Mouse (Mus musculus): ENCODE measurements around the gene Trappc3l. TPM values are rescaled to one million over a fixed set of nuclear protein-coding genes. Genes with fewer than 3 reads are reported as not detected.
A peak's percentile ranks its signal among the peaks of the same experiment; 100 is the strongest.

The Trappc3l gene
- polyA plus RNA-seq, 1 experiment from 2014 or later, result not detected

DNA sequence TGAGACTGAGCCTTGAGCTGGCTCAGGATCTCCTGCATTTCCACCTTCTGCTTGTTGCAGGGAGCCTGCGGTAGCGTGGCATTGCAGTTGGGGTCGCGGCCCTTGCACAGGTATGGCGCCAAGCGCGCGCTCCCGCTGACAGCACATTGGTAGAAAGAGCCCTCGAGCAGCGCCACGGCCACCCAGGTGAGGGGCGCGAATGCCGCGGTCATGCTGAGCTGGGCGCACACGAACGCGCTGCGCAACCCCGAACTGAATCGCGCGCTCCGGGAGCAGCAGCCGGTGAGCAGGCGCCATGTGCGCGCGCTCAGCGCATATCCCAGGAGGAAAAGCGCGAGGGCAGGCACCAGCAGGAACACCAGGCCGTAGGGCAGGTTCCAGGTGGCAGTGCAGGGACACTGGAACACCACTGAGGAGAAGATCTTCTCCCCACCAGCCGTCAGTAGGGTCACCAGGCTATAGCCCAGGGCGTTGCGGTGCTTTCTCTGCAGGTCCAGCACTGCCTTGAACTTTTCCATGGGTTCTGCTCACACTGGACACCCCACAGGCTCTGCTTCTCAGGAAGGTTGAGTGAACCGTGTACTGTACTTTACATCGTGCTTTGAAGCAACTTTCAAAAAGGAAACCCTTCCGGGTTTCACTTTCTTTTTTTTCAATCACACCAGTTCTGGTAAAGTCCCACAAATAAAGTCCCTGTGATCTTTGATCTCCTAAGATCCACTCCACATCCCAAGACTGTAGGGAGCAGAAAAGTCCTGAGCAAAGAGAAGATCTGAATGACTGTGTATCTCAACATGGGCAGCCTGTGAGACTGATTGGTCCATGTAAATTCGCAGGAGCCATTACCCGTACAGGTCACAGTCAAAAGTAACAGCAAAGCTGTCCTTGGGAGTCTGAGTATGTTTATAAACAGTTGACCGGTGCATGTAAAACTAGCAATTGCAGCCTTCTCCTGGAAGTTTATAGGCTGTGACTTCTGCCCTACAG is 90.3 kb downstream of the Trappc3l start, which contains the start of gene Calhm6:
Calhm6 (minus strand) TSS at position 593 of the 987 bp plus-strand sequence.
- peak within 1 kb of the TSS; percentile 43 for H3K4me3 ChIP-seq (ENCODE audit: inconsistent target)
- peaks cover 14% of the 10 kb centered on the region; the same call in 1 of the 2 replicates for H3K79me2 ChIP-seq (ENCODE audit: inconsistent target)
- peak within 1 kb of the TSS; percentile 86 for H3K27ac ChIP-seq
- WGBS (ENCODE audit: missing documents), result 4% methylated on average over 44 of the region's 44 CpGs
- no peaks in the 10 kb centered on the region; the same call in 1 of the 2 replicates for H3K36me3 ChIP-seq (ENCODE audit: inconsistent target)

DNA sequence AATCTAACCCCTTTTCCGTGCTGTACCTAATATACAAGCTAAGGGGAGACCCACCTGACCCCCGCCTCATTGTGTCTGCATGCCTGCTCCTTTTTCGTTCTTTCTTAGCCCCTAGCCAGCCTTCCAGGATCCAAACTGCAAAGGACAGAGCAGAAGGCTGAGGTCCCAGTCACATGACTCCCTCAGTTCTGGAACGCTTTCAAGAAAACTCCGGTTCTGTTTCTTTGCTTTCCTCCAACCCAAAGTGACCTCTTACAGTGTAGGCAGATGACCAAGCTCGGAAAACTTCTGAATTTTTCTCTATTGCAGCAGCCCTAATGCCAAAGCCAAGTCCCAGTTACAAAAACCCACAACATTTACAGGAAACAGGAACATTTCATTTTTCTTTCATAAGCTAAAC is 91.0 kb downstream of the Trappc3l start:
- H3K4me3 ChIP-seq (ENCODE audit: inconsistent target), result peak overlapping the region; percentile 43; the same call in 1 of the 2 replicates
- no peaks in the 10 kb centered on the region; the same call in 1 of the 2 replicates for H3K36me3 ChIP-seq (ENCODE audit: inconsistent target)
- H3K79me2 ChIP-seq (ENCODE audit: inconsistent target), result peaks cover 14% of the 10 kb centered on the region; the same call in 1 of the 2 replicates
- H3K27ac ChIP-seq, result peak overlapping the region; percentile 86
- WGBS (ENCODE audit: missing documents), result 30% methylated on average over 6 of the region's 6 CpGs

DNA sequence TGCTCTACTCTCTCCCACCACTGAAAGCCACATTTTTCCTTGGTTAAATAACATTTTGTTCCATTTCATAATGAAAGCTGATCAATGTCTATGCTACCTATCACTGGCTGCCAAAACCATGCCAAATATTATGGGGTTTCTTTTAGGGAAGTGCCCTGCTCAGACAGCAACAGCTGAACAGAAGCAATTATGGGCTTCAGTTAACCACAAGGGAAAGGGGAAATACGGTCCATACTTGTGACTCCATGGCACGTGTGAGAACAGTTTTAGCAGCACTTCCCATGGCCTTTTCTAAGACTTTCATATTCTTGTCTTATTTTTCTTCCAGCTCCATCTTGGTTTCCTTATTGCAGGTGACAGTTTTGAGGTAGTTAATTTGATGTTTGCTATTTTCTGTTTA is 94.0 kb downstream of the Trappc3l start:
- Histone ChIP-seq H3K36me3 (ENCODE audit: inconsistent target) (no peaks in the 10 kb centered on the region), H3K4me3 (ENCODE audit: inconsistent target) (no peak overlapping the region), H3K27ac (peak overlapping the region; percentile 74), H3K79me2 (ENCODE audit: inconsistent target) (peaks cover 10% of the 10 kb centered on the region; the same call in 1 of the 2 replicates)
- 0% methylated on average over 2 of the region's 2 CpGs for WGBS (ENCODE audit: missing documents)

DNA sequence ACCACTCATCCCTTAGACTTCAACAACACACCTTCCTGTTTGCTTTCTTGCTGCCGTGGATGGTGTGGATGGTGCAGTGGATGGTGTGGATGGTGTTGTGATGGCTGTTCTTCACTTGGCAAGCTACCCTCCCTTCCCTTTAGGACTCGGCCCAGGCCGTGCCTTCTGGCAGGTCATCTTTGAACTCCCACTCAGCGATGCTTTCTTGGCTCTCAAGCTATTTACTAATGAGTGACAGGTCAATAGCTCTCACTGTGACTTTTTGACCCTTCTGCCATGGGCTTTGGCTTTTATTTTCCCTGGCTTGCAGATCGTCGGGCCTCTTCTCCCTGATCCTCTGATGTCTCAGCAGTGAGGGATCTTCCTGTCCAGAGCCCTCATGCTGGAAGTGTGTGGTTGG is 99.0 kb downstream of the Trappc3l start:
- no peaks in the 10 kb centered on the region for H3K36me3 ChIP-seq (ENCODE audit: inconsistent target)
- H3K4me3 ChIP-seq (ENCODE audit: inconsistent target), result no peak overlapping the region
- H3K79me2 ChIP-seq (ENCODE audit: inconsistent target), result no peaks in the 10 kb centered on the region
- H3K27ac ChIP-seq, result no peak overlapping the region
- 87% methylated on average over 6 of the region's 6 CpGs for WGBS (ENCODE audit: missing documents)

DNA sequence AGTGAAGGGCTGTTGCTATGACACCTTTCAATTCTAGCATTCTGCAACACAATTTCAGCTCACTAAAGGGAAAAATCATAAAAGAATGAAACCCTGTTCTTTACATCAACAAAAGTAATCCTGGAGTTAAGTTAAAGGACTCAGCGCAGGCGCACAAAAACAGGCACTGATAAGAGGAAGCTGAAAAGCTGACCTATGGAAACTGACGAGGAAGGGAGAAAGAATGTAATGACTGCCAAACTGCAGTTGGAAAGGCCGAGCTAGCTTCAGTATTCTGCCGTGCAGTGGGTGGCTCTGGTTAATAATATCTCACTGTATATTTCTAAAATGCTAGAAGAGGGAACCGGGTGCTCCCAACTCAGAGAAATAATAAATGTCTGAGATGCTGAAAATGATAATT is 100.6 kb downstream of the Trappc3l start:
- H3K79me2 ChIP-seq (ENCODE audit: inconsistent target), result no peaks in the 10 kb centered on the region
- H3K4me3 ChIP-seq (ENCODE audit: inconsistent target), result no peak overlapping the region
- WGBS (ENCODE audit: missing documents), result 34% methylated on average over 5 of the region's 6 CpGs
- peak overlapping the region; percentile 64 for H3K27ac ChIP-seq
- H3K36me3 ChIP-seq (ENCODE audit: inconsistent target), result no peaks in the 10 kb centered on the region

DNA sequence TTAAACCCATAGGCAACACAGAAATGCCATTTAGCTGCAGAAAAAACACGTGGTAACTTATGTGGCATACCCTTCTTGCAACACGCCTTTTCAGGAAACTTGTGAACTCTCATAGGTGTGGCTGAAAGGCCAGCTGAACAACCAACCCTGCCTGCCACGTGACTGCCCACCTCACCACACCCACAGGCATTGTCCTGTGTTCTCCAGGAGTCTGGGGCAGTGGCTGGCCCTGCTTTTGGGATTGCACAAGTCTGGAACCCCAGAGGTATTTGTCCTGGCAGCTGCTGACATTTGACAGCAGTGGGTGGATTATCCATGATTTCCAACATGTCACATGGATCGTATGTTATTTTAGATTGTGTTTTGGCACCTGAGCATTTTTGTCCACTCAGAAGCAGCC is 102.4 kb downstream of the Trappc3l start:
- WGBS (ENCODE audit: missing documents), result 52% methylated on average over 4 of the region's 4 CpGs
- no peaks in the 10 kb centered on the region for H3K36me3 ChIP-seq (ENCODE audit: inconsistent target)
- no peak overlapping the region for H3K27ac ChIP-seq
- H3K4me3 ChIP-seq (ENCODE audit: inconsistent target), result no peak overlapping the region
- H3K79me2 ChIP-seq (ENCODE audit: inconsistent target), result no peaks in the 10 kb centered on the region

DNA sequence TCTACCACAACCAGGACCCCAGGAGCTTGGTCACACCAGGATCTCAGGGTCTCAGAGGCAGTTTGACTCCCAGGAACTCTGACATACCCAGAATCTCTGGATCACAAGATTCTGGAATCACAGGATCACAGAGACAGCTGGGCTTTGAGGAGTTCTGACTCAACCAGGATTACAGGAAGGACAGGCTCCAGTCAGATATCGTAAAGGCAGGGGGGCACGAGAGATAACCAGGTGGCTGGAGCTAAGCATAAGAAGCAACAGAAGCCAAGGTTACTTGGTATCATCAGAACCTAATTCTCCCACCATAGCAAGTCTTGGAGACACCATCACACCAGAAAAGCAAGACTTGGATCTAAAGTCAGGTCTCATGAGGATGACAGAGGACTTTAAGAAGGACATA is 104.3 kb downstream of the Trappc3l start:
- 96% methylated on average over 2 of the region's 2 CpGs for WGBS (ENCODE audit: missing documents)
- no peaks in the 10 kb centered on the region for H3K79me2 ChIP-seq (ENCODE audit: inconsistent target)
- H3K27ac ChIP-seq, result no peak overlapping the region
- H3K4me3 ChIP-seq (ENCODE audit: inconsistent target), result no peak overlapping the region
- H3K36me3 ChIP-seq (ENCODE audit: inconsistent target), result no peaks in the 10 kb centered on the region

DNA sequence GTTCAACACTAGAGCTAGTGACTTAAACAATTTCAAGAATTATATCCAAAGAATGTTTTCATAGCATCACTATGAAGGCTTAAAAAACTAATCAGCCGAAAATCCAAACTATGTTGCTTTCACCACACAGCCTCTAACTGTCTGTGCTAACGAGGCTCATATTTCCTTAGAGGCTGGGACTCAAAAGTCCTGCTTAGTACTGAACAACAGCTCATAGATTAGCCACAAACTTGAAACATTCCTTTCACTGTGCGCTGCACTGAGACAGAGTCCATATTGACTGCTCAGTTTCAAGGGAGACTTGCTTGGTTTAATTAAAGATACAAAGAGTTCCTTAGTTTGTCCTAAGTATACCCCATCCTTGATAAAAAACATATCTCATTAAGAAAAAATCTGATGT is 112.4 kb downstream of the Trappc3l start:
- Histone ChIP-seq H3K36me3 (ENCODE audit: inconsistent target) (peaks cover 27% of the 10 kb centered on the region), H3K4me3 (ENCODE audit: inconsistent target) (no peak overlapping the region), H3K27ac (no peak overlapping the region), H3K79me2 (ENCODE audit: inconsistent target) (no peaks in the 10 kb centered on the region; the same call in 1 of the 2 replicates)
- 91% methylated on average over 3 of the region's 3 CpGs for WGBS (ENCODE audit: missing documents)

DNA sequence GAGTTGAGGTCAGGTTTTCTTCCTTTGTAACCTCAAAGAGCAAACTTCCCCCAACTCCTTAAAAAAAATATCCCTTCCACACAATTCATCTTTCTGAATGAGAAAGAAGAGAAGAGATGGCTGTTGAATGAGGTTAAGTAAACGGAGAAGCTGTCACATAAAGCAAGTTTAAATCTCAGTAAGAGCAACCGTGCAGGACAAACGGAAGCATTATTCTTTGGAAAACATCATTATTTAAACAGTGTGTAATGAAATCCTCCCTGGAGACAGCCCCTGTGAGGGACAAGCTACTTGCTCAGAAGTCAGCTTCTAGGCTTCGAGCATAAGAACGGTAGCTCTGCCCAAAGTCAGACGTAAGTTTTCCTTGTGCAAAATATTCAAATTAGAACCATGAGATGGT is 113.1 kb downstream of the Trappc3l start:
- H3K79me2 ChIP-seq (ENCODE audit: inconsistent target), result peaks cover 4% of the 10 kb centered on the region; the same call in 1 of the 2 replicates
- no peak overlapping the region for H3K4me3 ChIP-seq (ENCODE audit: inconsistent target)
- no peak overlapping the region for H3K27ac ChIP-seq
- H3K36me3 ChIP-seq (ENCODE audit: inconsistent target), result peaks cover 34% of the 10 kb centered on the region
- WGBS (ENCODE audit: missing documents), result 97% methylated on average over 6 of the region's 6 CpGs

DNA sequence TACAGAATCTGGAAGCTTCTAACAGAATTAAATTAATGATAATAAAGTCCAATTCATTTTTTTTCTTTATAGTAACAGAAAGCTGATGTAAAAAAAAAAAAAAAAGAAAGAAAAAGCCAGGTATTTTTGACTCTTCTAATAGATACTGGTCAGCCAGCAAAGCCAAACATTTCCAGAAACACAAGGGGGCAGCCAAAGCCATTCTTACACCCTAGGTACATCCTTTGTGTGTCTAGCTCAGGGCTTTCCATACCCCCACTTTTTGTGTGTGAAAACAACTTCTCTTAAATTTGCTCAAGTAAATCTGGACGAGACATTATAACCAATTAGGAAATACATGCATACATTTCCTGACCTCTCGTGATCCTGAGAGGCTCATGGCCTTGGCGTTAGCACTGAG is 114.4 kb downstream of the Trappc3l start:
- Histone ChIP-seq H3K4me3 (ENCODE audit: inconsistent target) (no peak overlapping the region), H3K79me2 (ENCODE audit: inconsistent target) (peaks cover 17% of the 10 kb centered on the region; the same call in 1 of the 2 replicates), H3K36me3 (ENCODE audit: inconsistent target) (peaks cover 44% of the 10 kb centered on the region), H3K27ac (no peak overlapping the region)
- 55% methylated on average over 3 of the region's 3 CpGs for WGBS (ENCODE audit: missing documents)

DNA sequence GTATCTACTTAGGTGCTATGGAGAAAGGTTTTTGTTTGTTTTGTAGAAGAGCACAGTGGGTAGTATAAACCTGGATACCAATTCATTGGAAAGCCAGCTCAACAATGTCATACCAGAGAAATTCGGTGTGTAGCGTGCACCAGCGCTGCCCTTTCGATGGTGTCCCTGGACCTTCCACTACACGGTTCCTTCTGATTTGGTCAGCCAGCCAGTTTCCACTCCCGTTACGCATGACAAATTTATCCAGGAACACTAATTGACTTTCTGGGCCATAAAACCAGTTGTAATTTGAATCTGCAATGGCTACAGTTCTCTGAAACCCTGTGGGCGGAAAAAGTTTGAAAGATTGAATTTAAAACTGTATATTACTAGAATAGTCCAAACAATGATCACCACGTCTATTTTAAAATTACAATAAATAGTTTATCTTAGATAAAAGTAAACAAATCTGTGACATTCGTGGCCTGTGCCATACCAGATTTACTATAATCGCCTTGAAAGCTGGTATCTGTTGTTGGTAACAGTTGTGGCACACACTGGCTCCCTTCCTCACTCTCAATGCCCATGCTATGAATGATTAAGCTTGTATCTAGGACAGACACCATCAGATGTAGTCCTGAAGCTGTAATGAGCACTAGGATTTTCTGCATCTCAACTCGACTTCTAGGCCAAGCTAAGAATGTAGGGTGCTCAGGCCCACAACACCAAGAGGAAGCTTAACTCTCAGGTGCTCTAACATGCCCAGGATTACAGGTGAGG is 118.6 kb downstream of the Trappc3l start:
- peaks cover 45% of the 10 kb centered on the region for H3K79me2 ChIP-seq (ENCODE audit: inconsistent target)
- no peak overlapping the region for H3K27ac ChIP-seq
- no peak overlapping the region for H3K4me3 ChIP-seq (ENCODE audit: inconsistent target)
- WGBS (ENCODE audit: missing documents), result 92% methylated on average over 12 of the region's 12 CpGs
- peaks cover 57% of the 10 kb centered on the region for H3K36me3 ChIP-seq (ENCODE audit: inconsistent target)

Other genes with a start within 250 kb of the Trappc3l start
- not detected in 3 replicates for gene Sult3a1, start 179.9 kb upstream of the Trappc3l start, polyA plus RNA-seq (2018)
- not detected in 3 replicates for gene Rsph4a, start 132.5 kb upstream of the Trappc3l start, polyA plus RNA-seq (2018)
- gene Zup1, start 86.3 kb upstream of the Trappc3l start, polyA plus RNA-seq (2018), result 17.3 to 42.8 TPM (median 20.3 TPM) in 3 replicates
- 67.1 to 157 TPM (median 111 TPM) in 3 replicates for gene Rwdd1, start 18.0 kb upstream of the Trappc3l start, polyA plus RNA-seq (2018)
- gene Calhm4, start 6.7 kb downstream of the Trappc3l start, polyA plus RNA-seq (2018), result not detected in 3 replicates
- 0.07 to 0.09 TPM in 2 of 3 replicates, not detected in the other for gene Calhm5, start 58.9 kb downstream of the Trappc3l start, polyA plus RNA-seq (2018)
- 7.2 to 99.9 TPM (median 13.6 TPM) in 3 replicates for gene Calhm6, start 90.4 kb downstream of the Trappc3l start, polyA plus RNA-seq (2018)
- gene Dse, start 170.1 kb downstream of the Trappc3l start, polyA plus RNA-seq (2018), result 52.7 to 100 TPM (median 77.5 TPM) in 3 replicates
- gene Tspyl1, start 244.6 kb downstream of the Trappc3l start, polyA plus RNA-seq (2018), result 38.3 to 64.8 TPM (median 43.1 TPM) in 3 replicates

Measured in macrophage (primary cell).